Mouse (Mus musculus) lung, postnatal 0 days (tissue): ENCODE results near the gene Nfxl1. TPM values are rescaled to one million over a fixed set of nuclear protein-coding genes. Genes with fewer than 3 reads are reported as not detected.
"Not testable (repeated sequence)": the region's sequence is repeated elsewhere in the genome, so short reads cannot be mapped to it uniquely, and the experiment has no call there.

Experiments used
- ATAC-seq: fragments of 200-750 bp; cut with Nextera tagmentation; 2 replicates; pipeline ENCODE4 v1.8.0; 2017; ENCODE audit warnings: moderate library complexity
- DNase-seq: peaks from one replicate; pipeline ENCODE4 v3.0.0-alpha.2; 2016; ENCODE audit warnings: low spot score
- H3K27ac ChIP-seq: fragments of 300-500 bp; sonication (generic); 2 replicates; pipeline ENCODE4 v1.5.1; 2014; ENCODE audit warnings: antibody characterized with exemption, mild to moderate bottlenecking, low read length, mixed read lengths
- H3K27me3 ChIP-seq: fragments of 300-500 bp; sonication (generic); replicated peaks from 2 replicates; pipeline ENCODE4 v1.6.1; 2014; ENCODE audit warnings: low read length, mixed read lengths; ENCODE audit not compliant: insufficient read depth
- H3K36me3 ChIP-seq: fragments of 300-500 bp; sonication (generic); 2 replicates; pipeline ENCODE4 v1.6.1; 2014; ENCODE audit warnings: low read length, mixed read lengths; ENCODE audit not compliant: insufficient read depth
- H3K4me1 ChIP-seq: fragments of 300-500 bp; sonication (generic); 2 replicates; pipeline ENCODE4 v1.6.1; 2014; ENCODE audit warnings: antibody characterized with exemption, low read depth, low read length, mixed read lengths; ENCODE audit not compliant: insufficient read depth
- H3K4me2 ChIP-seq: fragments of 300-500 bp; sonication (generic); replicated peaks from 2 replicates; pipeline ENCODE4 v1.6.1; 2014; ENCODE audit warnings: low read depth, mild to moderate bottlenecking, low read length, moderate library complexity, mixed read lengths
- H3K4me3 ChIP-seq: fragments of 300-500 bp; sonication (generic); 2 replicates; pipeline ENCODE4 v1.5.1; 2014; ENCODE audit warnings: low read depth, low read length
- H3K9ac ChIP-seq: fragments of 300-500 bp; sonication (generic); replicated peaks from 2 replicates; pipeline ENCODE4 v1.6.1; 2014; ENCODE audit warnings: low read depth, mild to moderate bottlenecking
- H3K9me3 ChIP-seq: fragments of 300-500 bp; sonication (generic); 2 replicates; pipeline ENCODE4 v1.6.1; 2016; ENCODE audit warnings: low read length, mixed read lengths
- CTCF ChIP-seq: IDR thresholded peaks from 2 replicates; pipeline ENCODE4 v1.5.1; 2016; ENCODE audit warnings: antibody characterized with exemption, mild to moderate bottlenecking
- EP300 ChIP-seq: IDR thresholded peaks from 2 replicates; pipeline ENCODE4 v1.6.1; 2016; ENCODE audit warnings: antibody characterized with exemption, mild to moderate bottlenecking, control low read depth
- WGBS: fragments of 180-500 bp; shearing (Covaris S2); extraction: QIAGEN DNeasy Blood & Tissue Kit; methylation state at CpG from one replicate; pipeline ENCODE4 v1.1.7; 2014; 5-methylcytosine and 5-hydroxymethylcytosine counted together
- polyA plus RNA-seq: library from polyadenylated mRNA; unstranded; fragments of >200 nt; fragmentation: Nextera tagmentation; extraction: Ambion mirVana; gene quantifications from 2 replicates; pipeline ENCODE4 v1.2.1, GENCODE M21; 2015

Gene Nfxl1
- polyA plus RNA-seq, 1 experiment from 2014 or later = 9.3 TPM

DNA sequence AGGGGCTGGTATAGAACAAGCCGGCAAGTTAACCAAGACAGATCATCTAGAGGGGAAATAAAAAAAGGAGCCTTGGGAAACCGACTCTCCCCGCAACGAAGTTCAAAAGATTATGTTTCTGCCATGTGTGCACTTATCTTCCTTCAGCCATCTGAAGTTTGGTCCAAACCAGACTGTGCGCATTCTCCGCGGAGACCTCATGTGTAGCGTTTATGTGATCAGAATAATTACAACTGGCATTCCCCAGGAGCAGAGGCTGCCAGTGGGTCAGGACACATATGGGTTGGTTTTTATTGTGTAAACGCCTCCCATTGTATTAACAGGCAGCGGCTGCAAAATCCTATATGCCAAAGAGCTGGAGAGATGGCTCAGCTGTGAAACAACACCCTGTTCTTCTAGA is 20.1 kb upstream of the Nfxl1 start:
- ATAC-seq = not testable (repeated sequence)
- 66% methylated on average over 10 of the region's 10 CpGs for WGBS

DNA sequence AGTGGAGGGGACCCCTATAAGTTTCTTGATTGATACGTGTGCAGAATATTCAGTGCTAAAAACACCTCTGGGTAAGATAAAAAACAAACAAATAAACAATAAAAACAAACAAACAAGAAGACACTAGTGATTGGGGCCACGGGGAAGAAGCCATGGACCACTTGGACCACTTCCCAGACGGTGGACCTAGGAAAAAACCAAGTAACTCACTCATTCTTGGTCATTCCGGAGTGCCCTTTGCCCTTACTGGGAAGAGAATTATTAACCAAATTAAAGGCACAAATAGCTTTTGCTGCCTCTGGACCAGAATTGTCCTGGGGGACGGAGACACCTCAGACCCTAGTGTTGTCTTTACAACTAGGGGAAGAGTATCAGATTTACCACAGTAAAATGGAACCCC is 6.1 kb upstream of the Nfxl1 start:
- no peak overlapping the region for H3K27ac ChIP-seq
- H3K27me3 ChIP-seq = no peaks in the 10 kb centered on the region
- TF ChIP-seq EP300 (no peak), CTCF (no peak)
- no peaks in the 10 kb centered on the region for H3K36me3 ChIP-seq
- no peak overlapping the region for H3K9ac ChIP-seq
- H3K4me3 ChIP-seq = no peak overlapping the region
- 81% methylated on average over 5 of the region's 5 CpGs for WGBS
- no peak for DNase-seq
- H3K4me1 ChIP-seq = no peaks in the 10 kb centered on the region
- ATAC-seq = no peak
- H3K9me3 ChIP-seq = 0 out of 2 replicates have a peak, but pooled peaks cover 3% of the 10 kb centered on the region
- no peak overlapping the region for H3K4me2 ChIP-seq

More for the DNA sequence above, 20.1 kb upstream of the Nfxl1 start:
- DNase-seq, H3K4me2 ChIP-seq, H3K9me3 ChIP-seq, H3K4me3 ChIP-seq, H3K27ac ChIP-seq, H3K9ac ChIP-seq, H3K4me1 ChIP-seq, H3K36me3 ChIP-seq, H3K27me3 ChIP-seq: not testable (repeated sequence)

DNA sequence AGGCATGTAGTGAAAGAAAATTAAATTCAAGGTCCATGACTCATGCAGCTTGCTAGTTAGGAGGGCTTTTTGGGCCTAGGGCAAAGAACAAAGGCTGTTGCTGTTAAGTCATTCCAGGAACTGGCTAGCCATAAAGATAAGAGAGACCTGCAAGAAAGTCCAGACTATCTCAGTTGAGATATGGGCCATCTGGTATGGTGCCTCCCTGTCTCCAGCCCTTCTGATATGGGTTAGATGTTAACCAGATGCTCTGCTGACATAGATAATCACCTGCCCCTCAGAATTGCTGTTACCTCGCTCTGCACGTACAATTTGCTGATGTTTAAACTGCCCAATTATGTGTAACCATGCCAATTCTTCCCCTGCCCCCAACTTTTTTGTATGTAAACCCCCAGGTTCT is 3.7 kb upstream of the Nfxl1 start:
- H3K9me3 ChIP-seq, H3K4me2 ChIP-seq, H3K36me3 ChIP-seq, DNase-seq, H3K4me1 ChIP-seq, H3K9ac ChIP-seq, H3K27ac ChIP-seq, ATAC-seq, H3K4me3 ChIP-seq, H3K27me3 ChIP-seq: not testable (repeated sequence)
- WGBS = 93% methylated on average over 2 of the region's 2 CpGs

DNA sequence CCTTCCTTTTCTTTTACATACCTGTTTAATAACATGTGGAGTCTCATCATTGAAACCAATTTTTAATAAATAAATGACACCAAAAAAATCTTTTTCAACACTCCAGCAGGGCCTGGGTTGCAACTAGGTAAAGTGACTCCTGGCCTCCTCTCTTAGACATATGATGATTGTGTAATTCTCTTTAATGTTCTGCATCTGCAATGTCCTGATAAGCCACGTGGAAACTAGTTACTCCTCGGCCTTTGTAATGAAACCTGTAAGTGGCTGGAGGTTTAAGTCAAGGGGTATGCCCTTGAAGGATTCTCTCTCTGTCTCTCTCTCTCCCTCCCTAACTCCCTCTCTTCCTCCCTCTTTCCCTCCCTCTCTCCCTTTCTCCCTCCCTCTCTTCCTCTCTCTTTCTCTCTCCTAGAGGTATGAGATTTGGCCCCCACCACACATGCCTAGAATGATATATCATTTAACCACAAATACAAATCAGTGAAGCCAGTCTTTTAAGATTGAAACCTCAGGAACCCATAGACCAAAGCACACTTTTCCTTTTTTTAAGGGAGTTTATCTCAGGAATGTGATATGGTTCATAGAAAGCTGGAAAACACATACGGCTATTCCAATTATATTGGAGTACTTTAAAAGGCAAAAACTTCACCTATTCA is 1.6 kb upstream of the Nfxl1 start:
- Histone ChIP-seq H3K4me2 (no peak overlapping the region), H3K4me1 (no peaks in the 10 kb centered on the region), H3K9ac (no peak overlapping the region), H3K36me3 (no peaks in the 10 kb centered on the region), H3K27ac (no peak overlapping the region), H3K4me3 (no peak overlapping the region), H3K9me3 (no peaks in the 10 kb centered on the region), H3K27me3 (no peaks in the 10 kb centered on the region)
- ATAC-seq (no peak), DNase-seq (no peak)
- TF ChIP-seq CTCF (no peak), EP300 (no peak)
- WGBS = 49% methylated on average over 3 of the region's 3 CpGs

DNA sequence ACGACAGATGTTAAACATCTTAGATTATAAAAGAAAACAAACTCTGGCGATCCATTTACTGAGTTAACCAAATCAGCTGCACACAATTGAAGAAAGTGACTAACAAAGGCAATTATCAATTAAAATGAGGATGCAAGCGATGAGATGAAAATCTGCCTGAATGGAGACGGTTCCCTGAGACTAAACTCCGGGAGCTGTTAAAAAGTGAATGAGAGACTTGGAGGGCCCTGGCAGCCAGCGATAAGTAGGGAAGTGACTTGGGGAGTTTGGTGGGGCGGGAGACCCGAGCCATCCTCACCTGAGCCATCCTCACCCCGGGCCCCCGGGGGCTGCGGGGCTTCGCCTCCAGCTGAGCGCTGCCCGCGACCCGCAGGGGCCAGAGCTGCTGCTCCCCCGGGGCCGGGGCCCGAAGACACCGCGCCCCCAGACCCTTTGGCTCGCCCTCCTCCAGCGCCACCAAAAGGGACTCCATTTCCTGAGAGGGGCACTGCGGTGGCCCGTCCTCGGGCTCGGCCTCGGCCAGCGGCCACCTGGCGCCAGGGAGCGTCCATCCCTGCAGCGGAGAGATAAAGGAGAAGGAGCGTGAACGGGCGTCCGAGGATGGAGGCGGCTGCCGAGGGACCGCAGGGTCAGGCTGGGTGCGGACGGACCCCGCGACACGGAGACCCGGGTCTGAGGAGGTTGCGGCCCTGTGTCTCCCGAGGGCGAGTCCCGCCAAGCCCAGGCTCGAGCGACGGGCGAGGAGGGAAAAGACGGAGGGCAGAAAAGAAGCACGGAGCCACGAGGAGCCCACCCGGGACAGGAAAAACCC is 563 bp downstream of the Nfxl1 start:
- TF ChIP-seq EP300 (no peak), CTCF (no peak)
- under 1% methylated on average over 57 of the region's 57 CpGs for WGBS

DNA sequence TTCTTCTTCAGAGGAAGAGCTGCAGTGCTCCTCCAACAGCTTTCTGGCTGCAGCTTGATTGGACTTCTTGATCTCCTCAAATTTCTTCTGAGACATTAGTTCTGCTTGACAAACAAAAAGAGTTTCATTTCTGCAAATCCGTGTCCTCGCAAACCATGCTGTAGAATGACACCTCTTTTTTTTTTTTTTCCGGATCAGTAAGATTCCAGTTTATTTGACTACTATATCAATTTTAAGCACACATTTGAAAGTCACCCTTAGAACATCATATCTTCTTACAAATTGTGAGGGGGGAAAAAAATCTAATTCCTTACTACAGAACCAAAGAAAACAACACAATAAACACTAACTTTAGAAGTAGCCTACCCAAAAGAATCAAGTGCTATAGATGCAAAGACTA is 3.2 kb downstream of the Nfxl1 start:
- H3K27me3 ChIP-seq = no peaks in the 10 kb centered on the region
- no peak overlapping the region for H3K4me3 ChIP-seq

More for the DNA sequence above, 563 bp downstream of the Nfxl1 start:
- Histone ChIP-seq H3K27me3 (no peaks in the 10 kb centered on the region), H3K4me3 (peak overlapping the region; percentile 81), H3K9ac (peak overlapping the region; percentile 85), H3K4me1 (no peaks in the 10 kb centered on the region), H3K9me3 (no peaks in the 10 kb centered on the region), H3K27ac (no peak overlapping the region), H3K4me2 (peak overlapping the region; percentile 98), H3K36me3 (no peaks in the 10 kb centered on the region; the same call in 1 of the 2 replicates)
- DNase-seq (peak; percentile 16), ATAC-seq (peak; percentile 55)

More for the DNA sequence above, 3.2 kb downstream of the Nfxl1 start:
- DNase-seq = no peak
- no peak for ATAC-seq
- Histone ChIP-seq H3K27ac (no peak overlapping the region), H3K4me2 (no peak overlapping the region), H3K9ac (no peak overlapping the region), H3K4me1 (no peaks in the 10 kb centered on the region), H3K36me3 (no peaks in the 10 kb centered on the region; the same call in 1 of the 2 replicates), H3K9me3 (no peaks in the 10 kb centered on the region)
- TF ChIP-seq EP300 (no peak), CTCF (no peak)
- 81% methylated on average over 3 of the region's 3 CpGs for WGBS
